Mouse (Mus musculus): ENCODE data around the gene Gm17334. TPM values are rescaled to one million over a fixed set of nuclear protein-coding genes. Genes with fewer than 3 reads are reported as not detected.

Gene Gm17334
- 0.19 and 0.22 TPM in 2 replicates for polyA plus RNA-seq (2015; fragmentation: Nextera tagmentation; extraction: Ambion mirVana)

DNA sequence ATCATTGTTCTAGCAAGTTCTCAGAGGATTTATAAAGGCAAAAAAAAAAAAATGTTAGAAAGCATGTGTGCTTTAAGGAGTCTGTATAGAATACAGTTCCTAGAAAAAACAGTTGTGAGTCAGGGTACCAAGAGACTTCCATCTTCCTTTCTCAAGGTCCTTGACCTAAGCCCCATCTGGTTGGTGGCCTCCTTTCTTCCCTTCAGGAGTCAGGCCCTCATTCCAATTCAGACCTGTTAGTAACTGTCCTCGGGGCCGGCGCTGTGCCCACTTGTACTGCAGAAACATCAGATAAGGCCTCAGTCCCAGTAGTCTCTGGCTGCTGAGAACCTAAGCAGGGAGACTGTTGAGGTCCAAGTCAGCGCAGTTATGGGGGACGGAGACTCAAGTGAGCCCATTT lies at the start of gene Gm17334:
TSS of gene Gm17334 (minus strand) at position 101 of the 400 bp plus-strand sequence.

DNA sequence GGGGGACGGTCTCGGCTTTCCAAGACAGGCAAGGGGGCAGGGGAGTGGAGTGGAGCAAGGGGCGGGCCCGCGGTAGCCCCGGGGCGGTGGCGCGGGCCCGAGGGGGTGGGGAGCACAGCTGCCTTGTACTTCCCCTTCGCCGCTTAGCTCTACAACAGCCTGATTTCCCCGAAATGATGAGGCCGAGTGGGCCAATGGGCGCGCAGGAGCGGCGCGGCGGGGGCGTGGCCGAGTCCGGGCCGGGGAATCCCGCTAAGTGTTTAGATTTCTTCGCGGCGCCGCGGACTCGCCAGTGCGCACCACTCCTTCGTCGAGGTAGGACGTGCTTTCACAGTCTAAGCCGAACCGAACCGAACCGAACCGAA lies 3.2 kb downstream of the Gm17334 start, which contains the start of gene Irf1:
TSS of gene Irf1 (plus strand) at position 255 of the 365 bp plus-strand sequence.

Small RNA genes lying within 50 kb of the gene (microRNA-seq; reads per million reads assigned to microRNA genes)
- 0 reads per million in 2 experiments for gene Mir7671

Other genes starting within 250 kb of the Gm17334 start
- 21.0 and 24.0 TPM in 2 replicates for gene Kif3a, start 205.8 kb downstream of the Gm17334 start, polyA plus RNA-seq (2015; fragmentation: Nextera tagmentation; extraction: Ambion mirVana)
- 0.72 and 0.79 TPM in 2 replicates for gene Il4, start 154.5 kb downstream of the Gm17334 start, polyA plus RNA-seq (2015; fragmentation: Nextera tagmentation; extraction: Ambion mirVana)
- not detected in 2 replicates for gene Il13, start 138.5 kb downstream of the Gm17334 start, polyA plus RNA-seq (2015; fragmentation: Nextera tagmentation; extraction: Ambion mirVana)
- 9.9 and 11.0 TPM in 2 replicates for gene Rad50, start 65.9 kb downstream of the Gm17334 start, polyA plus RNA-seq (2015; fragmentation: Nextera tagmentation; extraction: Ambion mirVana)
- gene Il5, start 52.4 kb downstream of the Gm17334 start, polyA plus RNA-seq (2015; fragmentation: Nextera tagmentation; extraction: Ambion mirVana) = not detected in 2 replicates
- 9.5 and 12.4 TPM in 2 replicates for gene Irf1, start 3.2 kb downstream of the Gm17334 start, polyA plus RNA-seq (2015; fragmentation: Nextera tagmentation; extraction: Ambion mirVana)
- 2.2 and 2.8 TPM in 2 replicates for gene Gm12216, start 86.1 kb upstream of the Gm17334 start, polyA plus RNA-seq (2015; fragmentation: Nextera tagmentation; extraction: Ambion mirVana)
- 4.6 and 4.9 TPM in 2 replicates for gene Slc22a5, start 118.5 kb upstream of the Gm17334 start, polyA plus RNA-seq (2015; fragmentation: Nextera tagmentation; extraction: Ambion mirVana)
- 1.4 and 1.5 TPM in 2 replicates for gene Slc22a21, start 207.1 kb upstream of the Gm17334 start, polyA plus RNA-seq (2015; fragmentation: Nextera tagmentation; extraction: Ambion mirVana)